Mouse (Mus musculus) bone marrow, adult 2 months (tissue): ENCODE data around the gene Cops2.

ENCODE experiments used
- CTCF ChIP-seq: fragments of 200-500 bp; IDR thresholded peaks from 2 replicates; pipeline ENCODE4 v1.5.1; 2011; ENCODE audit warnings: low read length, control low read depth; ENCODE audit not compliant: control insufficient read depth, insufficient read depth
- POLR2A ChIP-seq: fragments of 200-500 bp; IDR thresholded peaks from 2 replicates; pipeline ENCODE4 v1.6.1; 2011; ENCODE audit warnings: low read depth, mild to moderate bottlenecking, control low read depth, low read length, borderline replicate concordance; ENCODE audit not compliant: control insufficient read depth

DNA sequence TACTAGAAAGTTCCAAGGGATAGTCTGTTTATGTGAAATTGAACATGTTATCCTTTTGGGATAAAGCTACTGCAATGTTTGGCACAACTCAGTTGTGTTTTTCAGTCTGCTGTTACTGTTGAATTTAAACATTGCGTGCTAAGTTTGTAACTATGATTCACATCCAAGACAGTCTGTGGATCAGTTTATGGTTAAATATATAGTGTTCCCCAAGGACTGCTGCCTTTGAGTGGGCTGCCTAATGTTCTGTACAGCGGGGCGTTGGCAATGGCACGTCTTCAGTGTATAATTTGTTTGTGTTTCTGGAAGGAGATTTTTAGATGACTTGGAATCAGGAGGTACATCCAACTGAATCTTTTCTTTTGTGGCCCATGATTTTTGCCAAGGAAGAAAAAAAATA lies 36.2 kb upstream of the Cops2 start:
- no peak for TF ChIP-seq POLR2A
- TF ChIP-seq CTCF, result no peak
